In genomic region chr5:117780681-117781080, GRCm38 (mm10) we compare ENCODE assay signal across 11 mouse cellular contexts. TPM values are rescaled to one million over a fixed set of nuclear protein-coding genes. Genes with fewer than 3 reads are reported as not detected.
DNase-seq lines count a peak whose midpoint lies in the region; ATAC-seq lines count a peak whose summit lies in the region.
"Had no signal": no experiment of that assay in that cellular context is flagged by ENCODE, and none has a peak within 500 bp of the region (broad histone marks: within the 10 kb centered on the region; RNA-seq: fewer than 3 reads in every experiment).

Nos1 (plus strand) TSS chr5:117781032.

- no peak within 1 kb of the TSS for H3K9ac ChIP-seq in embryonic facial prominence, embryonic 15.5 days
- no peak within 1 kb of the TSS for H3K9ac ChIP-seq in kidney, embryonic 15.5 days
- no peak within 1 kb of the TSS for H3K9ac ChIP-seq in forebrain, embryonic 13.5 days

- DNase-seq in layer of hippocampus, adult 18-20 months (ENCODE audit: low spot score in 2 of 2), result no peak
- no peak for DNase-seq in layer of hippocampus, adult 9-10 months (ENCODE audit: low spot score)
- DNase-seq in mesoderm, embryonic 11.5 days (ENCODE audit: low read depth, low spot score), result peak; percentile 44
- no peak for DNase-seq in liver
- DNase-seq in spleen, postnatal 36 days (ENCODE audit: low spot score in 2 of 2), result no peak
- DNase-seq: cerebellum, adult 18-20 months had no signal

- 10% methylated on average over 10 of the region's 10 CpGs for WGBS in embryonic facial prominence, embryonic 15.5 days
- 11% methylated on average over 10 of the region's 10 CpGs for WGBS in kidney, embryonic 15.5 days
- 24% methylated on average over 10 of the region's 10 CpGs for WGBS in forebrain, embryonic 13.5 days

- no peaks in the 10 kb centered on the region for H3K27me3 ChIP-seq in embryonic facial prominence, embryonic 15.5 days
- H3K27me3 ChIP-seq in kidney, embryonic 15.5 days, result no peaks in the 10 kb centered on the region
- H3K27me3 ChIP-seq in forebrain, embryonic 13.5 days, result no peaks in the 10 kb centered on the region

- H3K4me3 ChIP-seq in embryonic facial prominence, embryonic 15.5 days (replicated peaks), result no peak within 1 kb of the TSS
- no peak within 1 kb of the TSS for H3K4me3 ChIP-seq in kidney, embryonic 15.5 days (replicated peaks)
- no peak within 1 kb of the TSS for H3K4me3 ChIP-seq in forebrain, embryonic 13.5 days

- H3K36me3 ChIP-seq in embryonic facial prominence, embryonic 15.5 days, result no peaks in the 10 kb centered on the region
- H3K36me3 ChIP-seq in kidney, embryonic 15.5 days, result no peaks in the 10 kb centered on the region
- H3K36me3 ChIP-seq in forebrain, embryonic 13.5 days (ENCODE audit: poor library complexity, severe bottlenecking), result no peaks in the 10 kb centered on the region

- H3K4me1 ChIP-seq in embryonic facial prominence, embryonic 15.5 days, result peaks cover 17% of the 10 kb centered on the region
- peaks cover 10% of the 10 kb centered on the region for H3K4me1 ChIP-seq in kidney, embryonic 15.5 days
- H3K4me1 ChIP-seq in forebrain, embryonic 13.5 days, result 0 out of 2 replicates have a peak, but pooled peaks cover 4% of the 10 kb centered on the region

- no peaks in the 10 kb centered on the region for H3K9me3 ChIP-seq in embryonic facial prominence, embryonic 15.5 days (replicated peaks)
- H3K9me3 ChIP-seq in kidney, embryonic 15.5 days (replicated peaks), result no peaks in the 10 kb centered on the region
- H3K9me3 ChIP-seq in forebrain, embryonic 13.5 days (replicated peaks), result no peaks in the 10 kb centered on the region

- H3K27ac ChIP-seq in embryonic facial prominence, embryonic 15.5 days (replicated peaks), result 0 out of 2 replicates have a peak within 1 kb of the TSS, but pooled peaks have one; percentile 53
- peak within 1 kb of the TSS; percentile 43; the same call in 1 of the 2 replicates for H3K27ac ChIP-seq in kidney, embryonic 15.5 days
- no peak within 1 kb of the TSS for H3K27ac ChIP-seq in forebrain, embryonic 13.5 days

- peak; percentile 79 for ATAC-seq in embryonic facial prominence, embryonic 15.5 days (ENCODE audit: insufficient number of reproducible peaks, low FRiP score, low TSS enrichment, low read depth)
- ATAC-seq in kidney, embryonic 15.5 days (replicated peaks; ENCODE audit: low FRiP score), result peak; percentile 79
- ATAC-seq in forebrain, embryonic 13.5 days, result no peak
- ATAC-seq: intestine, embryonic 16.5 days had no signal

- H3K4me2 ChIP-seq in embryonic facial prominence, embryonic 15.5 days (replicated peaks), result peak within 1 kb of the TSS; percentile 30
- 0 out of 2 replicates have a peak within 1 kb of the TSS, but pooled peaks have one; percentile 30 for H3K4me2 ChIP-seq in kidney, embryonic 15.5 days
- no peak within 1 kb of the TSS for H3K4me2 ChIP-seq in forebrain, embryonic 13.5 days

RNA-seq across cellular contexts. Expression of gene Nos1, which starts in this region (rescaled TPM):
- 10 to 100 TPM; 70.8 to 83.7 TPM for total RNA-seq in layer of hippocampus, adult 18-20 months (2021)
- 0.25 and 0.60 TPM in 2 replicates for polyA plus RNA-seq in embryonic facial prominence, embryonic 15.5 days (2015; fragmentation: Nextera tagmentation; extraction: Ambion mirVana)
- polyA plus RNA-seq in kidney, embryonic 15.5 days (2015; fragmentation: Nextera tagmentation; extraction: Ambion mirVana), result 0.92 and 0.96 TPM in 2 replicates
- 1.7 TPM in 2 replicates for polyA plus RNA-seq in forebrain, embryonic 13.5 days (2015; fragmentation: Nextera tagmentation; extraction: Ambion mirVana)
- total RNA-seq: neutrophil, adult 5-6 weeks had no signal

Comparison
In these comparisons a context has a peak if more than half of its experiments do, and no peak if none do; other contexts are left out.
1. Peak in ATAC-seq, H3K27ac ChIP-seq and H3K4me2 ChIP-seq in embryonic facial prominence, embryonic 15.5 days; RNA of the gene not detected or under 1 TPM.
2. Peak in ATAC-seq, H3K27ac ChIP-seq and H3K4me2 ChIP-seq in kidney, embryonic 15.5 days; RNA of the gene not detected or under 1 TPM.